Mouse (Mus musculus) CH12.LX (cell line): Measurements from ENCODE around the gene Slc9b1. TPM values are rescaled to one million over a fixed set of nuclear protein-coding genes. Genes with fewer than 3 reads are reported as not detected.

Experiments used
- DNase-seq: peaks from one replicate; pipeline ENCODE4 v3.0.0-alpha.2; 2013; ENCODE audit errors: extremely low read depth
- H3K27ac ChIP-seq: 2 replicates; pipeline ENCODE4 v1.5.1; 2012; ENCODE audit warnings: low read depth, mild to moderate bottlenecking, control low read depth, moderate library complexity; ENCODE audit not compliant: insufficient read depth
- H3K27me3 ChIP-seq: replicated peaks from 2 replicates; pipeline ENCODE3; 2012; ENCODE audit warnings: inconsistent platforms
- H3K36me3 ChIP-seq, 2 experiments: replicated peaks in 1 of 2; 2 replicates each; pipeline versions ENCODE3 to v1.6.1; 2012; ENCODE audit warnings: inconsistent platforms in 1 of 2, low read length in 1 of 2, mild to moderate bottlenecking in 1 of 2, mixed read lengths in 1 of 2, moderate library complexity in 1 of 2; ENCODE audit not compliant: control insufficient read depth in 1 of 2, insufficient read depth in 1 of 2
- H3K4me1 ChIP-seq, 2 experiments: 2 replicates each; pipeline ENCODE4 v1.6.1; 2012; ENCODE audit warnings: inconsistent platforms in 1 of 2, moderate library complexity in 1 of 2; ENCODE audit not compliant: insufficient read depth in 2 of 2, control insufficient read depth in 1 of 2
- H3K4me2 ChIP-seq: 2 replicates; pipeline ENCODE4 v1.6.1; 2012; ENCODE audit warnings: low read depth, mild to moderate bottlenecking, control low read depth; ENCODE audit not compliant: poor library complexity, insufficient read depth, severe bottlenecking
- H3K4me3 ChIP-seq, 3 experiments: fragments of 150-350 bp in 1 of 3; sonication (generic) in 1 of 3; replicated peaks in 1 of 3; 2 replicates each; pipeline versions ENCODE3 to v1.5.1; 2011 to 2012; ENCODE audit warnings: low read depth in 2 of 3, low read length in 2 of 3, mild to moderate bottlenecking in 2 of 3, moderate library complexity in 2 of 3, control low read depth in 1 of 3, improper control_type of control experiment in 1 of 3, inconsistent platforms in 1 of 3, mixed read lengths in 1 of 3; ENCODE audit not compliant: poor library complexity in 1 of 3
- H3K79me2 ChIP-seq: replicated peaks from 2 replicates; pipeline ENCODE4 v1.6.1; 2012; ENCODE audit warnings: mild to moderate bottlenecking, moderate library complexity; ENCODE audit not compliant: control insufficient read depth, poor library complexity, insufficient read depth, severe bottlenecking; ENCODE audit errors: extremely low read depth
- H3K9ac ChIP-seq: 2 replicates; pipeline ENCODE4 v1.6.1; 2012; ENCODE audit warnings: low read depth, mild to moderate bottlenecking, control low read depth, moderate library complexity; ENCODE audit not compliant: insufficient read depth
- H3K9me3 ChIP-seq: replicated peaks from 2 replicates; pipeline ENCODE3; 2012; ENCODE audit warnings: low read length, inconsistent platforms, mixed read lengths
- CHD1 ChIP-seq: IDR thresholded peaks from 2 replicates; pipeline ENCODE4 v1.6.1; 2012; ENCODE audit warnings: low read depth, low read length, improper control_type of control experiment, inconsistent platforms
- ELF1 ChIP-seq: IDR thresholded peaks from 2 replicates; pipeline ENCODE4 v1.6.1; 2014; ENCODE audit warnings: low read depth, mild to moderate bottlenecking, inconsistent platforms, low read length, improper control_type of control experiment
- EP300 ChIP-seq: IDR thresholded peaks from 2 replicates; pipeline ENCODE4 v1.6.1; 2011; ENCODE audit warnings: low read length, improper control_type of control experiment
- ETS1 ChIP-seq: conservative IDR thresholded peaks from 2 replicates; pipeline ENCODE4 v1.6.1; 2012; ENCODE audit warnings: low read depth, mild to moderate bottlenecking, inconsistent platforms, low read length, improper control_type of control experiment, moderate library complexity
- JUN ChIP-seq: IDR thresholded peaks from 2 replicates; pipeline ENCODE4 v1.6.1; 2011; ENCODE audit warnings: low read depth, mild to moderate bottlenecking, low read length, improper control_type of control experiment, moderate library complexity; ENCODE audit not compliant: insufficient read depth
- KAT2A ChIP-seq: IDR thresholded peaks from 2 replicates; pipeline ENCODE4 v1.6.1; 2012; ENCODE audit warnings: low read length, improper control_type of control experiment, inconsistent platforms; ENCODE audit not compliant: insufficient replicate concordance
- MEF2A ChIP-seq: IDR thresholded peaks from 2 replicates; pipeline ENCODE4 v1.6.1; 2014; ENCODE audit warnings: low read depth, mild to moderate bottlenecking, inconsistent platforms, low read length, improper control_type of control experiment, borderline replicate concordance
- MXI1 ChIP-seq: IDR thresholded peaks from 2 replicates; pipeline ENCODE4 v1.6.1; 2011; ENCODE audit warnings: mild to moderate bottlenecking, low read depth, low read length, improper control_type of control experiment
- MYC ChIP-seq: IDR thresholded peaks from 2 replicates; pipeline ENCODE4 v1.6.1; 2011; ENCODE audit warnings: low read depth, mild to moderate bottlenecking, improper control_type of control experiment, low read length
- NELFE ChIP-seq: IDR thresholded peaks from 2 replicates; pipeline ENCODE4 v1.6.1; 2011; ENCODE audit warnings: low read depth, low read length, improper control_type of control experiment
- POLR2A ChIP-seq: IDR thresholded peaks from 2 replicates; pipeline ENCODE4 v1.6.1; 2011; ENCODE audit warnings: low read depth, mild to moderate bottlenecking, improper control_type of control experiment, low read length
- RAD21 ChIP-seq: IDR thresholded peaks from 2 replicates; pipeline ENCODE4 v1.6.1; 2011; ENCODE audit warnings: low read depth, mild to moderate bottlenecking, low read length, improper control_type of control experiment, moderate library complexity
- RCOR1 ChIP-seq: conservative IDR thresholded peaks from 2 replicates; pipeline ENCODE4 v1.6.1; 2012; ENCODE audit warnings: low read depth, mild to moderate bottlenecking, inconsistent platforms, low read length, improper control_type of control experiment
- SMC3 ChIP-seq: IDR thresholded peaks from 2 replicates; pipeline ENCODE4 v1.6.1; 2011; ENCODE audit warnings: low read depth, low read length, improper control_type of control experiment
- TBP ChIP-seq: conservative IDR thresholded peaks from 2 replicates; pipeline ENCODE4 v1.6.1; 2011; ENCODE audit warnings: low read depth, low read length, improper control_type of control experiment
- UBTF ChIP-seq: IDR thresholded peaks from 2 replicates; pipeline ENCODE4 v1.6.1; 2012; ENCODE audit warnings: low read depth, mild to moderate bottlenecking, inconsistent platforms, low read length, improper control_type of control experiment, moderate library complexity
- USF1 ChIP-seq: IDR thresholded peaks from 2 replicates; pipeline ENCODE4 v1.6.1; 2014; ENCODE audit warnings: low read depth, mild to moderate bottlenecking, inconsistent platforms, low read length, improper control_type of control experiment
- ZC3H11A ChIP-seq: IDR thresholded peaks from 2 replicates; pipeline ENCODE4 v1.6.1; 2012; ENCODE audit warnings: low read depth, mild to moderate bottlenecking, inconsistent platforms, low read length, improper control_type of control experiment
- ZMIZ1 ChIP-seq: IDR thresholded peaks from 2 replicates; pipeline ENCODE4 v1.6.1; 2012; ENCODE audit warnings: low read depth, mild to moderate bottlenecking, inconsistent platforms, low read length, improper control_type of control experiment
- ZNF384 ChIP-seq: IDR thresholded peaks from 2 replicates; pipeline ENCODE4 v1.6.1; 2012; ENCODE audit warnings: low read depth, low read length, improper control_type of control experiment, inconsistent platforms
- dilution Hi-C: fragments of 300-500 bp; cut with MboI; formaldehyde crosslinking; loops from 2 replicates; pipeline ENCODE4 v1.14.3; 2020; ENCODE audit warnings: low sequenced_read_pairs; ENCODE audit not compliant: extremely low pct_unique_long_range_greater_than_20kb, extremely low pct_ligation_motif_present
- in situ Hi-C: fragments of 300-500 bp; cut with MboI; formaldehyde crosslinking; loops from 3 replicates; pipeline ENCODE4 v1.14.3; 2019; ENCODE audit warnings: low sequenced_read_pairs, low pct_ligation_motif_present, low pct_unique_long_range_greater_than_20kb, mixed read lengths
- polyA plus RNA-seq: library from polyadenylated mRNA; unstranded; fragments of >175 nt; gene quantifications from 2 replicates; pipeline ENCODE4 v1.2.1, GENCODE M21; 2012; ENCODE audit warnings: low read depth; ENCODE audit not compliant: insufficient read length
- total RNA-seq, 2 experiments: library from RNA; depleted of rRNA; stranded (reverse); fragments of 300-350 nt in 1 of 2; fragments of >200 nt in 1 of 2; gene quantifications; 2 replicates each; pipeline ENCODE4 v1.2.3; 2012 to 2014

Slc9b1 gene
- 1.3 and 1.9 TPM in 2 replicates for total RNA-seq (2012; rRNA removed)
- total RNA-seq (2014; rRNA removed), result 2.3 and 2.7 TPM in 2 replicates
- 2.3 and 3.1 TPM in 2 replicates for polyA plus RNA-seq

- H3K79me2 ChIP-seq, result no peaks in the 10 kb centered on the region
- H3K27ac ChIP-seq, result no peak within 1 kb of the TSS
- no peak within 1 kb of the TSS for H3K9ac ChIP-seq
- no peaks in the 10 kb centered on the region for H3K27me3 ChIP-seq
- in situ Hi-C loops, result no loop called here
- no peak for DNase-seq
- no peak within 1 kb of the TSS for H3K4me2 ChIP-seq
- H3K36me3 ChIP-seq, result no peaks in the 10 kb centered on the region
- dilution Hi-C loops, result no loop called here
- TF ChIP-seq TBP, result no peak
- TF ChIP-seq MXI1, result no peak
- peak; percentile 78 for TF ChIP-seq ZNF384
- TF ChIP-seq ZMIZ1, result no peak
- TF ChIP-seq POLR2A, result 0 out of 2 replicates have a peak, but pooled peaks have one; percentile 17
- TF ChIP-seq ELF1, result 0 out of 2 replicates have a peak, but pooled peaks have one; percentile 20
- TF ChIP-seq, all 38 proteins: peak for 3
- Histone ChIP-seq H3K4me3 (peak within 1 kb of the TSS in 2 of 3 experiments; percentile 10 to 13), H3K9me3 (no peaks in the 10 kb centered on the region), H3K4me1 (no peaks in the 10 kb centered on the region)
These were observed at the start of gene Slc9b1 for GRCm38 (mm10) chr3:135347739-135348264. Gene Slc9b1 (plus strand): TSS chr3:135348029.

- dilution Hi-C loops (no loop called here), in situ Hi-C loops (loop anchor here (5.0 kb wide), 1 partner anchor 429 kb away; no protein-coding TSS in a partner anchor)
- Histone ChIP-seq H3K4me2 (no peak overlapping the region), H3K27ac (no peak overlapping the region), H3K9ac (no peak overlapping the region), H3K36me3 (no peaks in the 10 kb centered on the region), H3K79me2 (no peaks in the 10 kb centered on the region), H3K4me1 (peaks cover 0 to 12% of the 10 kb centered on the region in 2 experiments; a peak in 1 of 4 replicates), H3K4me3 (no peak overlapping the region), H3K9me3 (no peaks in the 10 kb centered on the region), H3K27me3 (no peaks in the 10 kb centered on the region)
- no peak for TF ChIP-seq USF1
- TF ChIP-seq ZNF384, result 0 out of 2 replicates have a peak, but pooled peaks have one; percentile 19
- TF ChIP-seq, all 38 proteins: peak for 1
- no peak for DNase-seq
These were observed 49.3 kb upstream of the Slc9b1 start for GRCm38 (mm10) chr3:135298560-135298959.

GRCm38 (mm10) chr3:135300081-135300480 is 47.7 kb upstream of the Slc9b1 start:
- TF ChIP-seq UBTF, result no peak
- no peak for TF ChIP-seq JUN
- no peak for TF ChIP-seq USF1
- no peak for TF ChIP-seq CHD1
- no peak for TF ChIP-seq KAT2A
- no peak for TF ChIP-seq RCOR1
- no peak for TF ChIP-seq RAD21
- no peak for TF ChIP-seq ETS1
- TF ChIP-seq SMC3, result no peak
- no peak for TF ChIP-seq NELFE
- TF ChIP-seq EP300, result no peak
- no peak for TF ChIP-seq MEF2A
- no peak for TF ChIP-seq MXI1
- no peak for TF ChIP-seq ZC3H11A
- no peak for TF ChIP-seq ZMIZ1
- TF ChIP-seq MYC, result no peak
- no peak for TF ChIP-seq ELF1
- dilution Hi-C loops, result no loop called here
- no peak overlapping the region for H3K9ac ChIP-seq
- no peaks in the 10 kb centered on the region for H3K9me3 ChIP-seq
- H3K4me2 ChIP-seq, result no peak overlapping the region
- no peaks in the 10 kb centered on the region for H3K36me3 ChIP-seq
- no peak for DNase-seq
- H3K4me3 ChIP-seq, result no peak overlapping the region
- H3K27me3 ChIP-seq, result no peaks in the 10 kb centered on the region
- H3K79me2 ChIP-seq, result no peaks in the 10 kb centered on the region
- H3K4me1 ChIP-seq, result peaks cover 0 to 11% of the 10 kb centered on the region in 2 experiments; a peak in 1 of 4 replicates
- H3K27ac ChIP-seq, result no peak overlapping the region
- in situ Hi-C loops, result no loop called here
